Mouse (Mus musculus): ENCODE measurements around the gene Tgfb1.

DNA sequence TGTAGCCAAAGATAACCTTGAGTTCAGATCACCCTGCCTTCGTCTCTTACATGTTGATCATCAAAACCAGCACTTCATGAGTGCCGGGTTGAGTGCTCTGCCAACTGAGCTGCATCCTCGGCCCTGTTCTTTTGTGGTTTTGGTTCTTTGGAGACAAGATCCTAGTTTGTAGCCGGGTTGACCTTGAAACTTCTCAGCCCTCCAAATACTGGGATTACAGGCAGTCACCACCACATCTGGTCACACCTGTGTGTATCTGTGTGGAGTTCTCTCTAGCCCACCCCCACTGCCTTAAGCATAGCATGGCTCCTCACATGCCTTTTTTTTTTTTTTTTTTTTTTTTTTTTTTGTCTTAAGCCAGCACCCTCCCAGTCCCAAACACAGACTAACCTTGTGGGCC lies 16.7 kb upstream of the Tgfb1 start:
- TF ChIP-seq CTCF (IDR thresholded peaks at IDR 0.05; ENCODE audit: low read depth, low read length) = no peak
- TF ChIP-seq POLR2A (IDR thresholded peaks at IDR 0.05; ENCODE audit: extremely low read depth, insufficient read depth, low read length) = no peak

Measured in liver, adult 2 months (tissue).